Mouse (Mus musculus) gastrocnemius, adult 8-10 months (tissue): ENCODE data around the gene Fmnl3. TPM values are rescaled to one million over a fixed set of nuclear protein-coding genes. Genes with fewer than 3 reads are reported as not detected.

Experiments used
- DNase-seq, 2 experiments: peaks; one replicate each; pipeline ENCODE4 v3.0.0; 2022; ENCODE audit warnings: low spot score in 2 of 2
- total RNA-seq, 4 experiments: library from RNA; stranded (reverse); gene quantifications; 2 replicates each; pipeline ENCODE4 v1.2.4; 2022

Fmnl3 gene
- total RNA-seq, 4 experiments from 2014 or later: 3.3 to 5.4 (median 3.9) TPM

DNA sequence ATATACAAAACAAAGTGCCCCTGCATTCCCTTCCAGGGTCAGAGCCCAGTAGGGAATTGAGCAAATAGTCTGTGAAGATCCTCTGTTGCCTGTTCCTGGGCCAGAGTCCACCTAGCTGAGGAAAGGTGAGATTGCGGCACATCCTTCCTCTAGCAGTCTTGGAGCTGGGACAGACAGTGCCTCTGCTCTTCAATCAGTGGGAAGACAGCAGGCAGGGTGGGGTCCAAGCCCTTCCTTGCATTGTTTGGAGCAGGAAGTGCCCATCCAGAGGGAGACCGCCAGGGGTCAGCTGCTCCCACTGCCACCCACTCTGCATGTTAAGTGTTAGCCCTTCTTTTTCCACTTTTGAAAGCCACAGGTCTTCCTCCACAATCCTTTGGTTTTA lies 53.0 kb downstream of the Fmnl3 start:
- DNase-seq: no peak

DNA sequence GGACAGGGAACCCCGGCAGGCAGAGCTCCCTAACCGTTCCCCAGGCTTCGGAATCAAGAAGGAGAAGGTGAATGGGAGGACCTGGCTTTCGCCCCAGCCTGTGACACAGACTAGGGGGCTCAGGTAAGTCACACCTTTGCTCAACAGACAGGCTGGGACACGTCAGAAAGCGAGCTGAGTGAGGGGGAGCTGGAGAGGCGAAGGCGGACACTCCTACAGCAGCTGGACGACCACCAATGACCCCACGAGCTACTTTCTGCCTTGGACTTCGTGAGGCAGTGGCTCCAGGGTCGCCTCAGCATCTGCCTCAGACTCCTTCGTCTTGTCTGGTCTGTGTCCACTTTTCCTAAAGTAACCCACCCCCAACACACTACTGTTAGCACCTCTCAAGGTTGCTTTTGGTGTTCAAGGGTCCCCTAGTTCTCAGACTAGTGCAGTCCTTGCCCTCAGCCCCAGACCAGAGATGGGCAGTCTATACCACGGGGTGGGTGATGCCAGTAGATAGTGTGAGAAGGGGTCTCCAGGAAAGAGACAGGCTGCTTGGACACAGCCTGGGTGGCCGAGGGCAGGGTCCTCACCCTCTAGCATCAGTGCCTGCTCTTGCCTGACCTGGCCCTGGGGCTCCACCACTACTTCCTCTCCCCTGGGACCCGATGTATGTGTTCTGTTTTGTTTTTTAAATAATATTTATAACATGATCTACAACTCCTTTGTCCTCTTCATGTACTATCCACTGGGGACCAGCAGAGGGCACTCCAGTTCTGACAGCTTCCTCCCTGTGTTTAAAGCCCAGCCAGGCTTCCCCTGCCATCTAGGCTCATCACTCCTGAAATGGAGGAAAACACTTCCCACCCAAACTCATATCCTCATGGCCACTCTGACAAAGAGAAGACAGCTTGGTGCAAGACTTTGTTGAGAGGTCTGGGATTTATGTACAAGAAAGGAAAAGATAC lies 53.7 kb downstream of the Fmnl3 start:
- peak; percentile 56 to 60 for DNase-seq

DNA sequence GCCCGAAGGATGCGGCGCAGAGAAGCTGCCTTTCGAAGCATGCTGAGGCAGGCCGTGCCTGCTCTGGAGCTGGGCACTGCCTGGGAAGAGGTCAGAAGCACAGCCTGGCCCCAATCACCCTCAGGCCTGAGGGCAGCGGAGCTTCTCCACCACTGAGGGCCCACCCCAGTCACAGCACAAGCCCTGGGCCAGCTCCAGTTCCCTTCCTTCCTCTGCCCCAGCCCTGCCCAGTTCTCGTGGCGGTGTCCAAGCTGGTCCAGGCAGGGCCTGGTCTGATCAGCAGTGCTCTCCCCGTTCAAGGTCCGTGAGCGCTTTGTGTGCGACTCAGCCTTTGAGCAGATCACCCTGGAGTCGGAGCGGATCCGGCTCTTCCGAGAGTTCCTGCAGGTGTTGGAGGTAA lies 55.4 kb downstream of the Fmnl3 start:
- no peak for DNase-seq

GRCm38 (mm10) chr15:99310617-99311016 lies 59.7 kb downstream of the Fmnl3 start:
- no peak for DNase-seq

- no peak for DNase-seq
These were observed 60.7 kb downstream of the Fmnl3 start for GRCm38 (mm10) chr15:99309549-99309948.

GRCm38 (mm10) chr15:99307476-99307875 lies 62.8 kb downstream of the Fmnl3 start:
- no peak for DNase-seq

DNA sequence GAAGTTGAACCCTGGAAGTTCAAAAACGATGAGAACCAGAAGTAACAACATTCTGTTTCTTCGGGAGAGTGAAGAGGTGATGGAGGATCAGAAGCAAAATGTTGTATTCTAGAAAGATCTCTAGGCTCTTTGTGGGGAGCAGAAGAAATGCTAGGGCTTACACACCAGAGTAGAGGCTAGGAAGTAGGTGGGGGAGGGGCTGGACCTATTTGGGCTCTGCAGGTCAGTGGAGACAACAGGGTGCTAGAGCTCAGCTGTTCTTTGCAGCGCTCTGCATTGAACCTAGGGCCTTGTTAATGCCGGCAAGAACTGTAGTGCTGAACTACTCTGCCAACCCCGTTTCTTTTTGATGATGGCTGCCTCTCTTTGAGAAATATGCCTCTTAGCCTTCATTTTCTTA lies 74.1 kb downstream of the Fmnl3 start:
- no peak for DNase-seq

DNA sequence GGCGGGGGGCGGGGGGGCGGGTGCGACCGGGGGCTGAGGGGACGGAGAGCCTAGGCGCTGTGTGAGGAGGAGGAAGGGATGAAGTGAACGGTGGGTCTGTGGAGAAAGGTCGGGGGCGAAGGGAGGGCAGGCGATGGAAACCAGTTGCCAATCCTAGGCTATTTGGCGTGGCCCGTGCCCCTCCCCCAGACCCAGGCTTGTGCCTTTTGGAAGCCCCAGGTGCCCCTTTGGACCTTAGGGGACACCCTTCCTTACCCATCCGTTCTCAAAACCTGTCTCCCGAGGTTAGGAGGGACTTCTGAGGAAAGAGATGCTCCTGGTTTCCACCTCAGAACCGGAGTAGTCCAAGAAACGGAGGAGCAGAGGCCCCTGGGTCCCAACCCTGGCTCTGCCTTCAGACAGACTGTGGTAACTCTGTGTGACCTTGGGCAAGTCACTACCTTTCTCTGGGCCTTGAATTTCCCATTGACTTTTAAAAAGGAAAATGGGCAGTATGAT lies 74.7 kb downstream of the Fmnl3 start, which contains the start of gene Fam186b:
Gene Fam186b (minus strand): TSS at position 405 of the 498 bp plus-strand sequence.
- peak in 1 of 2 experiments; percentile 29 for DNase-seq

DNA sequence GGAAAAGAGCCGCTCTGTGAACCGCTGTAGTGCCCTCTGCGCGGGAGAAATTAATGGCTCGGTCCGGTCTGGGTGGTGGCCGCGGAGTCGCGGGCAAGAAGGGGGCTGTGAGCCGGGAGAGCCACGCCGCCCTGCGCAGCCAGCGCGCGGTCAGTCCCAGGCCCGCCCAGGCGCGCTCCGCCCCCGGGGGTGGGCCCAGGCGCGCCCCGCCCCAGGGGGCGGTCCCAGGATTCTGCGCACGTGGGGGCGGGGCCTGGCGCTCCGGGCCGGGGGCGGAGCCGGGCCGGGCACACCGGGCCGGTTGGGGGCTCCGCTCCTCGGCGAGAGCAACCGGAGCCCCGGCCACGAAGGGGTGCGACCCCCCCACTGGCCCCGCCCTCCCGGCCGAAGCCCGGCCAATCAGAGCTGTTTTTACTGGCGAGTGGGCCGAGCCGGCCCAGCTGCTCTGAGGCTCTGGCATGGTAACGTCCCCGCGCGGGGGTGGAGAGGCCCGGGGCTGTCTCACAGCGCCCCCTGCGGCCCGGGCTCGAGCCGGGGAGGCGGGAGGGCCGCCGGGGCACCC lies 75.4 kb downstream of the Fmnl3 start, which contains the start of gene Prpf40b:
Gene Prpf40b (plus strand): TSS at position 275 of the 562 bp plus-strand sequence.
- peak; percentile 96 for DNase-seq

DNA sequence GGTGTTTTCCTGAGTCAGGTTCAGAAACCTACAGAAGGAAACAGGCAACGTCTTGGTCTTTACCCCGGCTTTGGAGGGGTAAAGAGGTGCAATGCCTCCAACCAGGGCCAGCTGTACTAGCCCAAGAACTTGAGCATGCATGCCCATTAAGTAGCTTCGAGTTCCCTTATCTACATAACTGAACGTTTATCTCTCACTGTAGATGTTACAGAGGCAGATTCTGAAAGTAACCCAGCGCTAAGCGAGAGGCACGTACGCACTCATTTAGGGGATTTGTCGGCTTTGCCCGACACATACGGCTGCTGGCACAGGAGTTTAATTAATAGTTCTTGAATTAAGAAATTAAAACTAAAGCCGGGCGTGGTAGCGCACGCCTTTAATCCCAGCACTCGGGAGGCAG lies 76.0 kb downstream of the Fmnl3 start:
- DNase-seq: no peak

- no peak for DNase-seq
These were observed 79.7 kb downstream of the Fmnl3 start for GRCm38 (mm10) chr15:99290586-99290985.

DNA sequence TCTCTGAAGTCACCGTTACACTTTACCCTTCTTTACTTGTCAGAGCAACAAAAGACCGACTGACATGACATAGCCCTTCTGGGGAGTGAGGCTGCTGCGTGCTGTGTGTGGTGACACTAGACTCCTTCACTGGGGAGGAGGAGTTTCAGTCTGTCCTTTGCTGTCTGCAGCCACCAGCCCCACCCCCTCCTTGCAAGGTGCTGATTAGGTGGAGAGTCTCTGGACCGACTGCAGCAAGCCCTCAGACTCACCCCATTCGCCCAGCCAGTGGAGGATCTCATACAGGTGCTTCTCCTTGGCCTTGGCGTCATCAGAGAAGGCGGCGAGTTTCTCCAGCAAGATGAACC lies 85.1 kb downstream of the Fmnl3 start:
- DNase-seq: no peak

- no peak for DNase-seq
These were observed 85.6 kb downstream of the Fmnl3 start for GRCm38 (mm10) chr15:99284527-99285188.

DNA sequence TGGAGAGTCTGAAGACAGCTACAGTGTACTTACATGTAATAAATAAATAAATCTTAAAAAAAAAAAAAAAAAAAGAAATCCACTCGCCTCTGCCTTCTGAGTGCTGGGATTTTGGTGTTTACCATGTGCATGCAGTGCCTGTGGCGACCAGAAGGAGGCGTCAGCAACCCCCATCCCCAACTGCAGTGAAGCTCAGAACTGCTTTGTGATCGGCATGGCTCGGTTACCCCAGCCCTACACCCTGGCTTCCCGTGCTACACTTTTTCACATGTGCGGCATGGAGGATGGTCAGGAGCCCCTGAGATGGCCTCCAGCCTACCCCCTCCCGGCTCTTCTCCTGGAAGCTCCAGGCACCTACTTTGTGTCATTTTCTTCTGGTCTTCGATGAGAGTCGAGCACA lies 86.8 kb downstream of the Fmnl3 start:
- DNase-seq: no peak

GRCm38 (mm10) chr15:99278271-99278670 lies 92.0 kb downstream of the Fmnl3 start:
- no peak for DNase-seq

- DNase-seq: no peak
These were observed 94.2 kb downstream of the Fmnl3 start for GRCm38 (mm10) chr15:99276095-99276494.

Other genes with a start within 250 kb of the Fmnl3 start
- 1 to 10 TPM; 3.0 to 5.4 (median 4.1) TPM for gene Spats2, start 244.6 kb downstream of the Fmnl3 start, total RNA-seq
- not detected for gene Kcnh3, start 145.6 kb downstream of the Fmnl3 start, total RNA-seq
- gene Mcrs1, start 118.5 kb downstream of the Fmnl3 start, total RNA-seq: 10 to 100 TPM; 18.8 to 34.0 (median 26.1) TPM
- gene Prpf40b, start 75.4 kb downstream of the Fmnl3 start, total RNA-seq: 10 to 100 TPM; 22.5 to 28.5 (median 25.7) TPM
- gene Fam186b, start 74.6 kb downstream of the Fmnl3 start, total RNA-seq: not detected
- 100 to 1,000 TPM; 194 to 210 (median 203) TPM for gene Tmbim6, start 22.4 kb upstream of the Fmnl3 start, total RNA-seq
- 1 to 10 TPM; 1.5 to 2.2 (median 1.7) TPM for gene Nckap5l, start 87.3 kb upstream of the Fmnl3 start, total RNA-seq
- gene Bcdin3d, start 104.2 kb upstream of the Fmnl3 start, total RNA-seq: 1 to 10 TPM; 3.6 to 6.2 (median 4.5) TPM
- gene Faim2, start 157.7 kb upstream of the Fmnl3 start, total RNA-seq: under 1 TPM in 3 of 4 experiments, not detected in 1; 0.13 to 0.21 (median 0.15) TPM
- not detected for gene Aqp2, start 208.6 kb upstream of the Fmnl3 start, total RNA-seq
- gene Aqp5, start 220.3 kb upstream of the Fmnl3 start, total RNA-seq: not detected
- gene Aqp6, start 230.9 kb upstream of the Fmnl3 start, total RNA-seq: not detected